Mouse (Mus musculus) hindbrain, embryonic 13.5 days (tissue): ENCODE data around the gene Myo1a. TPM values are rescaled to one million over a fixed set of nuclear protein-coding genes. Genes with fewer than 3 reads are reported as not detected.
A peak's percentile ranks its signal among the peaks of the same experiment; 100 is the strongest.
"Not testable (repeated sequence)": the region's sequence is repeated elsewhere in the genome, so short reads cannot be mapped to it uniquely, and the experiment has no call there.

Experiments
- ATAC-seq: fragments of 200-750 bp; cut with Nextera tagmentation; 2 replicates; pipeline ENCODE4 v1.8.0; 2017; ENCODE audit warnings: moderate TSS enrichment; ENCODE audit not compliant: low FRiP score
- H3K27ac ChIP-seq: fragments of 300-500 bp; sonication (generic); 2 replicates; pipeline ENCODE4 v1.5.1; 2015; ENCODE audit warnings: inconsistent platforms, mild to moderate bottlenecking, moderate library complexity
- H3K27me3 ChIP-seq: fragments of 300-500 bp; sonication (generic); 2 replicates; pipeline ENCODE4 v1.6.1; 2015; ENCODE audit warnings: mild to moderate bottlenecking, inconsistent platforms
- H3K36me3 ChIP-seq: fragments of 300-500 bp; sonication (generic); 2 replicates; pipeline ENCODE4 v1.6.1; 2015; ENCODE audit warnings: mild to moderate bottlenecking, inconsistent platforms
- H3K4me1 ChIP-seq: fragments of 300-500 bp; sonication (generic); replicated peaks from 2 replicates; pipeline ENCODE4 v1.6.1; 2015; ENCODE audit warnings: inconsistent platforms
- H3K4me2 ChIP-seq: fragments of 300-500 bp; sonication (generic); 2 replicates; pipeline ENCODE4 v1.6.1; 2015; ENCODE audit warnings: inconsistent platforms, mild to moderate bottlenecking, moderate library complexity
- H3K4me3 ChIP-seq: fragments of 300-500 bp; sonication (generic); 2 replicates; pipeline ENCODE4 v1.5.1; 2015; ENCODE audit warnings: mild to moderate bottlenecking, inconsistent platforms
- H3K9ac ChIP-seq: fragments of 300-500 bp; sonication (generic); 2 replicates; pipeline ENCODE4 v1.6.1; 2015; ENCODE audit warnings: mild to moderate bottlenecking, inconsistent platforms
- H3K9me3 ChIP-seq: fragments of 300-500 bp; sonication (generic); 2 replicates; pipeline ENCODE4 v1.6.1; 2016; ENCODE audit warnings: inconsistent platforms
- WGBS: fragments of 180-500 bp; shearing (Covaris S2); methylation state at CpG from one replicate; pipeline ENCODE4 v1.1.7; 2015; 5-methylcytosine and 5-hydroxymethylcytosine counted together
- polyA plus RNA-seq: library from polyadenylated mRNA; unstranded; fragments of >200 nt; fragmentation: Nextera tagmentation; extraction: Ambion mirVana; gene quantifications from 2 replicates; pipeline ENCODE4 v1.2.1, GENCODE M21; 2015

The Myo1a gene
- polyA plus RNA-seq, 1 experiment from 2014 or later = 0.43 TPM

DNA sequence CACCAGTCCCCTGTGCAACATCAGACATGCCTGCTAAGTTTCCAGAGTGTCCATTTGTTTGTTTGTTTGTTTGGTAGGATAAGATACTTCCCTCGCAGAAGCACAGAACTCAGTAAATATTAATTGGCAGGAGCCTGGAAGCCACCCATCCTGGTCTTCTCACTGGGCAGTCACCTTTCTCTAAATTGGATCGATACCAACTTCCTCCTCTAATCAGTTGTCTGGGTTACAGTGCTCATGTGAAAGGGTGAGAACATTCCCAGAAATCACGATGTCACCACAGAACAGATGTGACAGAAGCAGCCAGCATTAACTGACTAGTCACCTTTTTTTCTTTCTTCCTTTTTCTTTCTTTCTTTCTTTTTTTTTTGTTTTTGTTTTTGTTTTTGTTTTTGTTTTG, 50.3 kb downstream of the Myo1a start:
- WGBS = 89% methylated on average over 3 of the region's 3 CpGs
- H3K9me3 ChIP-seq = no peaks in the 10 kb centered on the region
- ATAC-seq = no peak
- no peak overlapping the region for H3K4me3 ChIP-seq
- no peak overlapping the region for H3K9ac ChIP-seq
- H3K36me3 ChIP-seq = no peaks in the 10 kb centered on the region
- H3K27me3 ChIP-seq = no peaks in the 10 kb centered on the region
- H3K27ac ChIP-seq = no peak overlapping the region
- H3K4me2 ChIP-seq = no peak overlapping the region
- no peaks in the 10 kb centered on the region; the same call in 1 of the 2 replicates for H3K4me1 ChIP-seq

GRCm38 (mm10) chr10:127755770-127756468, 50.9 kb downstream of the Myo1a start:
- WGBS = 55% methylated on average over 18 of the region's 18 CpGs
- H3K9me3 ChIP-seq = no peaks in the 10 kb centered on the region
- no peaks in the 10 kb centered on the region for H3K36me3 ChIP-seq
- no peak for ATAC-seq
- H3K27me3 ChIP-seq = no peaks in the 10 kb centered on the region
- H3K9ac ChIP-seq = no peak overlapping the region
- H3K4me1 ChIP-seq = no peaks in the 10 kb centered on the region
- H3K4me3 ChIP-seq = no peak overlapping the region
- H3K27ac ChIP-seq = no peak overlapping the region
- H3K4me2 ChIP-seq = peak overlapping the region; percentile 32

GRCm38 (mm10) chr10:127759181-127760110, 54.5 kb downstream of the Myo1a start, which contains the start of the genes Rdh1 and Rdh16f1:
Gene Rdh1, plus strand, starts transcription at chr10:127759721.
Gene Rdh16f1, plus strand, starts transcription at chr10:127759787.
- no peak within 1 kb of the TSS for H3K4me2 ChIP-seq
- no peaks in the 10 kb centered on the region for H3K9me3 ChIP-seq
- whole genome bisulfite sequencing = 82% methylated on average over 9 of the region's 9 CpGs
- H3K4me3 ChIP-seq = no peak within 1 kb of the TSS
- H3K4me1 ChIP-seq = no peaks in the 10 kb centered on the region
- no peak for ATAC-seq
- no peaks in the 10 kb centered on the region for H3K27me3 ChIP-seq
- no peak within 1 kb of the TSS for H3K27ac ChIP-seq
- H3K36me3 ChIP-seq = no peaks in the 10 kb centered on the region
- no peak within 1 kb of the TSS for H3K9ac ChIP-seq

DNA sequence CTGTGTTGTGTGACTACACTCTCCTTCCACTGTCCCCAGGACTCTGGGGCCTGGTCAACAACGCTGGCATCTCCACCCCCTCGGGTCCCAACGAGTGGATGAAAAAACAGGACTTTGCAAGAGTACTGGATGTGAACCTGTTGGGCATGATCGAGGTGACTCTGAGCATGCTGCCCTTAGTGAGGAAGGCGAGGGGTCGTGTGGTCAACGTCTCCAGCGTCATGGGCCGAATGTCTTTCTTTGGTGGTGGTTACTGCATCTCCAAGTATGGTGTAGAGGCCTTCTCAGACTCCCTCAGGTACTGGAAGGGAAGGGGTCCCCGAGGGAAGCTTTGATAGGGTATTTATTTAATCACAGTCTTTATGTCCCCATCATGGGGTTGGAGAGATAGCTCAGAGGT, 58.0 kb downstream of the Myo1a start:
- not testable (repeated sequence) for ATAC-seq, H3K27ac ChIP-seq, H3K36me3 ChIP-seq, H3K9ac ChIP-seq, H3K4me2 ChIP-seq, H3K4me3 ChIP-seq, H3K4me1 ChIP-seq, H3K27me3 ChIP-seq, H3K9me3 ChIP-seq
- WGBS = 92% methylated on average over 10 of the region's 10 CpGs

DNA sequence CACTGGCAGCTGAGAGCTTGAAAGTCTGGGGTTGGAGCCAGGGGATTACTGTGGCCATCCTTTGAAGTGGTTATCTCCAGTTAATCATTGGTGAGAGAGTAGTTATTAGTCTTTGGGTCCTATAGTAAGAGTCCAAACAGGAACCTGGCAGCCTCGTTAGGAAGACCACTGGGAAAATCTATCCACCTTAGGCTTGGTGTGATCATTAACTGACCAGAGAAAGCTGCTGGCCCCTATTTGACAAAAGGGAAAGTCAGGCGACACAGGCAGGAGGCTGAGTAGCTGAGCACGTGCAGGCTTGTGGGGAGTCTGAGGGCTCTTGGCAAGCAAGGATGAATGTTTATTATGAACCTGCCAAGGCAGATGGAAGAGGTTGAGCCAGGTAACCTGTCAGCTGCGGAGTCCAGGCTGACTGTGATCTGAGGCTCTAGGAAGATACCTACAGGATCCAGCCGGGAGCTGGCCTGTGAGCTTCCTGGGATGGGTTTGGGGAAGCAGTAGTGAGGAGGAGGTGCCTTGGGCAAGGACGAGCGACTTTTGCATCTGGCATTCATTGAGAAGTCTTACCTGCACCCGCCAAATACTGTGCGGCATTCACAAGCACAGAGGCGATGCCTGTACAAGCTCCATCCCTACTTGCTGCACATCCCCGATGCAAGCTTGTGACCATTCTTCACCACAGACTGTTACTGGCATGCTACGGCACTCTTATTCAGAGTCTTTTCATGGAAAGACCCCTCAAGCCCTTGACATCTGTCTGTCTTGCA, 59.1 kb downstream of the Myo1a start:
- Histone ChIP-seq H3K27me3 (no peaks in the 10 kb centered on the region), H3K9ac (no peak overlapping the region), H3K9me3 (no peaks in the 10 kb centered on the region), H3K27ac (no peak overlapping the region), H3K36me3 (no peaks in the 10 kb centered on the region), H3K4me3 (no peak overlapping the region), H3K4me1 (no peaks in the 10 kb centered on the region), H3K4me2 (no peak overlapping the region)
- ATAC-seq = no peak
- WGBS = 69% methylated on average over 12 of the region's 12 CpGs

GRCm38 (mm10) chr10:127766564-127766963, 61.6 kb downstream of the Myo1a start:
- no peak overlapping the region for H3K4me2 ChIP-seq
- H3K4me1 ChIP-seq = no peaks in the 10 kb centered on the region
- H3K36me3 ChIP-seq = no peaks in the 10 kb centered on the region
- no peaks in the 10 kb centered on the region for H3K27me3 ChIP-seq
- no peak for ATAC-seq
- WGBS = 91% methylated on average over 1 of the region's 1 CpGs
- H3K9me3 ChIP-seq = no peaks in the 10 kb centered on the region
- no peak overlapping the region for H3K27ac ChIP-seq
- H3K4me3 ChIP-seq = no peak overlapping the region
- no peak overlapping the region for H3K9ac ChIP-seq

Other genes with a start within 250 kb of the Myo1a start
- 2.5 TPM in 2 replicates for gene Stac3, start 203.5 kb upstream of the Myo1a start, polyA plus RNA-seq
- 13.4 and 15.5 TPM in 2 replicates for gene Ndufa4l2, start 190.2 kb upstream of the Myo1a start, polyA plus RNA-seq
- 52.7 and 57.5 TPM in 2 replicates for gene Shmt2, start 182.7 kb upstream of the Myo1a start, polyA plus RNA-seq
- 139 and 176 TPM in 2 replicates for gene Nxph4, start 170.6 kb upstream of the Myo1a start, polyA plus RNA-seq
- gene Lrp1, start 84.0 kb upstream of the Myo1a start, polyA plus RNA-seq = 101 and 108 TPM in 2 replicates
- gene Stat6, start 62.2 kb upstream of the Myo1a start, polyA plus RNA-seq = 4.9 and 5.0 TPM in 2 replicates
- 3.9 and 4.0 TPM in 2 replicates for gene Nemp1, start 38.3 kb upstream of the Myo1a start, polyA plus RNA-seq
- 2.3 and 3.3 TPM in 2 replicates for gene Nab2, start 36.6 kb upstream of the Myo1a start, polyA plus RNA-seq
- gene Tac2, start 19.3 kb downstream of the Myo1a start, polyA plus RNA-seq = not detected in 2 replicates
- gene Zbtb39, start 34.4 kb downstream of the Myo1a start, polyA plus RNA-seq = 3.7 and 3.8 TPM in 2 replicates
- gene Gpr182, start 46.6 kb downstream of the Myo1a start, polyA plus RNA-seq = 0.81 and 0.83 TPM in 2 replicates
- gene Rdh1, start 54.6 kb downstream of the Myo1a start, polyA plus RNA-seq = not detected in 2 replicates
- gene Rdh16f1, start 54.6 kb downstream of the Myo1a start, polyA plus RNA-seq = not detected in 2 replicates
- 0.13 and 0.16 TPM in 2 replicates for gene Rdh9, start 71.2 kb downstream of the Myo1a start, polyA plus RNA-seq
- gene Rdh16, start 96.0 kb downstream of the Myo1a start, polyA plus RNA-seq = not detected in 2 replicates
- gene Rdh19, start 144.8 kb downstream of the Myo1a start, polyA plus RNA-seq = not detected in 2 replicates
- not detected in 2 replicates for gene Rdh16f2, start 161.3 kb downstream of the Myo1a start, polyA plus RNA-seq
- gene Rdh7, start 183.6 kb downstream of the Myo1a start, polyA plus RNA-seq = not detected in 2 replicates
- gene Sdr9c7, start 193.3 kb downstream of the Myo1a start, polyA plus RNA-seq = not detected in 2 replicates